Mouse (Mus musculus): ENCODE measurements around the gene Slbp. TPM values are rescaled to one million over a fixed set of nuclear protein-coding genes. Genes with fewer than 3 reads are reported as not detected.

The Slbp gene
- polyA plus RNA-seq, 1 experiment from 2014 or later: 321 TPM

GRCm38 (mm10) chr5:33652783-33653173 is 404 bp upstream of the Slbp start:
- H3K36me3 ChIP-seq (ENCODE audit: control insufficient read depth, insufficient read depth, low read length): peaks cover 6% of the 10 kb centered on the region; the same call in 1 of the 2 replicates
- ATAC-seq (replicated peaks; ENCODE audit: low FRiP score) (peak; percentile 44), DNase-seq (ENCODE audit: low spot score) (no peak)
- H3K9me3 ChIP-seq (ENCODE audit: control insufficient read depth, low read length): no peaks in the 10 kb centered on the region
- peak overlapping the region; percentile 64; the same call in 1 of the 2 replicates for H3K9ac ChIP-seq (ENCODE audit: low read length)
- H3K4me1 ChIP-seq (replicated peaks; ENCODE audit: control insufficient read depth, insufficient read depth, low read length): peaks cover 25% of the 10 kb centered on the region
- WGBS: 5% methylated on average over 9 of the region's 9 CpGs
- peak overlapping the region; percentile 70; the same call in 1 of the 2 replicates for H3K4me3 ChIP-seq (ENCODE audit: low read depth, low read length)
- peak overlapping the region; percentile 94 for H3K27ac ChIP-seq (ENCODE audit: low read depth, low read length)
- peak overlapping the region; percentile 79 for H3K4me2 ChIP-seq (ENCODE audit: low read depth, low read length, severe bottlenecking)
- H3K27me3 ChIP-seq (ENCODE audit: control insufficient read depth, insufficient read depth, low read length): no peaks in the 10 kb centered on the region

- ATAC-seq (replicated peaks; ENCODE audit: low FRiP score) (no peak), DNase-seq (ENCODE audit: low spot score) (no peak)
- H3K27ac ChIP-seq (ENCODE audit: low read depth, low read length): peak overlapping the region; percentile 94
- no peaks in the 10 kb centered on the region for H3K9me3 ChIP-seq (ENCODE audit: control insufficient read depth, low read length)
- H3K4me1 ChIP-seq (replicated peaks; ENCODE audit: control insufficient read depth, insufficient read depth, low read length): peaks cover 19% of the 10 kb centered on the region
- peak overlapping the region; percentile 82 for H3K9ac ChIP-seq (ENCODE audit: low read length)
- H3K4me2 ChIP-seq (ENCODE audit: low read depth, low read length, severe bottlenecking): peak overlapping the region; percentile 79
- 0% methylated on average over 11 of the region's 11 CpGs for WGBS
- no peaks in the 10 kb centered on the region for H3K27me3 ChIP-seq (ENCODE audit: control insufficient read depth, insufficient read depth, low read length)
- peak overlapping the region; percentile 70 for H3K4me3 ChIP-seq (ENCODE audit: low read depth, low read length)
- H3K36me3 ChIP-seq (ENCODE audit: control insufficient read depth, insufficient read depth, low read length): peaks cover 7% of the 10 kb centered on the region; the same call in 1 of the 2 replicates
Measured at GRCm38 (mm10) chr5:33651541-33651920, 843 bp downstream of the Slbp start.

GRCm38 (mm10) chr5:33651017-33651416 is 1.4 kb downstream of the Slbp start:
- H3K4me1 ChIP-seq (replicated peaks; ENCODE audit: control insufficient read depth, insufficient read depth, low read length): peaks cover 18% of the 10 kb centered on the region
- no peak for DNase-seq (ENCODE audit: low spot score)
- peak overlapping the region; percentile 70 for H3K4me3 ChIP-seq (ENCODE audit: low read depth, low read length)
- H3K4me2 ChIP-seq (ENCODE audit: low read depth, low read length, severe bottlenecking): peak overlapping the region; percentile 79
- H3K9ac ChIP-seq (ENCODE audit: low read length): peak overlapping the region; percentile 82
- peaks cover 10% of the 10 kb centered on the region; the same call in 1 of the 2 replicates for H3K36me3 ChIP-seq (ENCODE audit: control insufficient read depth, insufficient read depth, low read length)
- no peaks in the 10 kb centered on the region for H3K9me3 ChIP-seq (ENCODE audit: control insufficient read depth, low read length)
- no peak overlapping the region for H3K27ac ChIP-seq (ENCODE audit: low read depth, low read length)
- H3K27me3 ChIP-seq (ENCODE audit: control insufficient read depth, insufficient read depth, low read length): no peaks in the 10 kb centered on the region
- whole genome bisulfite sequencing: 13% methylated on average over 2 of the region's 2 CpGs
- no peak for ATAC-seq (replicated peaks; ENCODE audit: low FRiP score)

GRCm38 (mm10) chr5:33640652-33641051 is 11.7 kb downstream of the Slbp start:
- H3K27me3 ChIP-seq (ENCODE audit: control insufficient read depth, insufficient read depth, low read length): no peaks in the 10 kb centered on the region
- no peak overlapping the region for H3K27ac ChIP-seq (ENCODE audit: low read depth, low read length)
- H3K36me3 ChIP-seq (ENCODE audit: control insufficient read depth, insufficient read depth, low read length): peaks cover 18% of the 10 kb centered on the region; the same call in 1 of the 2 replicates
- H3K9ac ChIP-seq (ENCODE audit: low read length): no peak overlapping the region
- WGBS: 56% methylated on average over 3 of the region's 3 CpGs
- H3K4me1 ChIP-seq (replicated peaks; ENCODE audit: control insufficient read depth, insufficient read depth, low read length): no peaks in the 10 kb centered on the region
- H3K4me2 ChIP-seq (ENCODE audit: low read depth, low read length, severe bottlenecking): no peak overlapping the region
- ATAC-seq (replicated peaks; ENCODE audit: low FRiP score) (no peak), DNase-seq (ENCODE audit: low spot score) (peak; percentile 58)
- no peaks in the 10 kb centered on the region for H3K9me3 ChIP-seq (ENCODE audit: control insufficient read depth, low read length)
- H3K4me3 ChIP-seq (ENCODE audit: low read depth, low read length): no peak overlapping the region

- 80% methylated on average over 4 of the region's 4 CpGs for WGBS
- Histone ChIP-seq H3K4me1 (replicated peaks; ENCODE audit: control insufficient read depth, insufficient read depth, low read length) (no peaks in the 10 kb centered on the region), H3K36me3 (ENCODE audit: control insufficient read depth, insufficient read depth, low read length) (peaks cover 9% of the 10 kb centered on the region; the same call in 1 of the 2 replicates), H3K9me3 (ENCODE audit: control insufficient read depth, low read length) (no peaks in the 10 kb centered on the region), H3K4me3 (ENCODE audit: low read depth, low read length) (no peak overlapping the region), H3K27me3 (ENCODE audit: control insufficient read depth, insufficient read depth, low read length) (no peaks in the 10 kb centered on the region), H3K4me2 (ENCODE audit: low read depth, low read length, severe bottlenecking) (no peak overlapping the region), H3K9ac (ENCODE audit: low read length) (no peak overlapping the region), H3K27ac (ENCODE audit: low read depth, low read length) (no peak overlapping the region)
- no peak for DNase-seq (ENCODE audit: low spot score)
- ATAC-seq (replicated peaks; ENCODE audit: low FRiP score): no peak
Measured at GRCm38 (mm10) chr5:33638826-33639225, 13.5 kb downstream of the Slbp start.

GRCm38 (mm10) chr5:33637606-33638350 is 14.6 kb downstream of the Slbp start:
- Histone ChIP-seq H3K4me3 (ENCODE audit: low read depth, low read length) (no peak overlapping the region), H3K4me1 (replicated peaks; ENCODE audit: control insufficient read depth, insufficient read depth, low read length) (no peaks in the 10 kb centered on the region), H3K27ac (ENCODE audit: low read depth, low read length) (no peak overlapping the region), H3K4me2 (ENCODE audit: low read depth, low read length, severe bottlenecking) (no peak overlapping the region), H3K9me3 (ENCODE audit: control insufficient read depth, low read length) (no peaks in the 10 kb centered on the region), H3K9ac (ENCODE audit: low read length) (no peak overlapping the region), H3K27me3 (ENCODE audit: control insufficient read depth, insufficient read depth, low read length) (no peaks in the 10 kb centered on the region), H3K36me3 (ENCODE audit: control insufficient read depth, insufficient read depth, low read length) (peaks cover 7% of the 10 kb centered on the region; the same call in 1 of the 2 replicates)
- 82% methylated on average over 3 of the region's 3 CpGs for WGBS
- DNase-seq (ENCODE audit: low spot score) (no peak), ATAC-seq (replicated peaks; ENCODE audit: low FRiP score) (no peak)

GRCm38 (mm10) chr5:33635361-33635760 is 17.0 kb downstream of the Slbp start:
- DNase-seq (ENCODE audit: low spot score): no peak

GRCm38 (mm10) chr5:33632526-33632925 is 19.8 kb downstream of the Slbp start:
- no peaks in the 10 kb centered on the region for H3K9me3 ChIP-seq (ENCODE audit: control insufficient read depth, low read length)
- H3K27me3 ChIP-seq (ENCODE audit: control insufficient read depth, insufficient read depth, low read length): no peaks in the 10 kb centered on the region
- WGBS: 69% methylated on average over 1 of the region's 1 CpGs
- H3K9ac ChIP-seq (ENCODE audit: low read length): no peak overlapping the region
- DNase-seq (ENCODE audit: low spot score): no peak
- H3K27ac ChIP-seq (ENCODE audit: low read depth, low read length): no peak overlapping the region
- no peaks in the 10 kb centered on the region; the same call in 1 of the 2 replicates for H3K4me1 ChIP-seq (replicated peaks; ENCODE audit: control insufficient read depth, insufficient read depth, low read length)
- H3K36me3 ChIP-seq (ENCODE audit: control insufficient read depth, insufficient read depth, low read length): no peaks in the 10 kb centered on the region
- no peak overlapping the region for H3K4me2 ChIP-seq (ENCODE audit: low read depth, low read length, severe bottlenecking)
- ATAC-seq (replicated peaks; ENCODE audit: low FRiP score): no peak
- no peak overlapping the region for H3K4me3 ChIP-seq (ENCODE audit: low read depth, low read length)

More at GRCm38 (mm10) chr5:33635361-33635760, 17.0 kb downstream of the Slbp start:
- Histone ChIP-seq H3K4me1 (replicated peaks; ENCODE audit: control insufficient read depth, insufficient read depth, low read length) (no peaks in the 10 kb centered on the region), H3K4me2 (ENCODE audit: low read depth, low read length, severe bottlenecking) (no peak overlapping the region), H3K27ac (ENCODE audit: low read depth, low read length) (no peak overlapping the region), H3K27me3 (ENCODE audit: control insufficient read depth, insufficient read depth, low read length) (no peaks in the 10 kb centered on the region), H3K9me3 (ENCODE audit: control insufficient read depth, low read length) (no peaks in the 10 kb centered on the region), H3K4me3 (ENCODE audit: low read depth, low read length) (no peak overlapping the region), H3K9ac (ENCODE audit: low read length) (no peak overlapping the region), H3K36me3 (ENCODE audit: control insufficient read depth, insufficient read depth, low read length) (peaks cover 3% of the 10 kb centered on the region; the same call in 1 of the 2 replicates)
- WGBS: 87% methylated on average over 3 of the region's 3 CpGs
- no peak for ATAC-seq (replicated peaks; ENCODE audit: low FRiP score)
